Mouse (Mus musculus) small intestine, adult 2 months (tissue): ENCODE data around the gene Mef2a.

Experiments used
- CTCF ChIP-seq: fragments of 200-500 bp; IDR thresholded peaks from 2 replicates; pipeline ENCODE4 v1.5.1; 2012; ENCODE audit warnings: low read depth, mild to moderate bottlenecking, control low read depth, inconsistent platforms, low read length, moderate library complexity, mixed read lengths; ENCODE audit not compliant: insufficient replicate concordance, insufficient read length; ENCODE audit errors: extremely low read depth
- POLR2A ChIP-seq: fragments of 200-500 bp; IDR thresholded peaks from 2 replicates; pipeline ENCODE4 v1.6.1; 2012; ENCODE audit warnings: low read depth, mild to moderate bottlenecking, control low read depth, inconsistent platforms, low read length, moderate library complexity

DNA sequence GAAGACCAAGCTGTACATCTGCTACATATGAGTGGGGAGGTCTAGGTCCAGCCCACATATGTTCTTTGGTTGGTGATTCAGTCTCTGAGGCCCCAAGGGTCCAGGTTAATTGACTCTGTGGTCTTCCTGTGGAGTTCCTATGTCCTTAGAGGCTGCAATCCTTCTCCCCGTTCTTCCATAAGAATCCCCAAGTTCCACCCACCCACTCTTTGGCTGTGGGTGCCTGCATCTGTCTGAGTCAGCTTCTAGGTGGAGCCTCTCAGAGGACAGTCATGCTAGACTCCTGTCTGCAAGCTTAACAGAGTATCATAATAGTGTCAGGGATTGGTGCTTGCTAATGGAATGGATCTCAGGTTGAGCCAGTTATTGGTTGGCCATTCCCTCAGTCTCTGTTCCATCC lies 159.1 kb downstream of the Mef2a start:
- TF ChIP-seq CTCF (no peak), POLR2A (no peak)
